Mouse (Mus musculus) liver, adult (tissue): Measurements from ENCODE around the gene Ankrd61.

Experiments
- GATA4 ChIP-seq: IDR thresholded peaks from 2 replicates; pipeline ENCODE4 v1.6.1; 2014; ENCODE audit warnings: mild to moderate bottlenecking, low read length; ENCODE audit not compliant: insufficient replicate concordance

Ankrd61 gene

DNA sequence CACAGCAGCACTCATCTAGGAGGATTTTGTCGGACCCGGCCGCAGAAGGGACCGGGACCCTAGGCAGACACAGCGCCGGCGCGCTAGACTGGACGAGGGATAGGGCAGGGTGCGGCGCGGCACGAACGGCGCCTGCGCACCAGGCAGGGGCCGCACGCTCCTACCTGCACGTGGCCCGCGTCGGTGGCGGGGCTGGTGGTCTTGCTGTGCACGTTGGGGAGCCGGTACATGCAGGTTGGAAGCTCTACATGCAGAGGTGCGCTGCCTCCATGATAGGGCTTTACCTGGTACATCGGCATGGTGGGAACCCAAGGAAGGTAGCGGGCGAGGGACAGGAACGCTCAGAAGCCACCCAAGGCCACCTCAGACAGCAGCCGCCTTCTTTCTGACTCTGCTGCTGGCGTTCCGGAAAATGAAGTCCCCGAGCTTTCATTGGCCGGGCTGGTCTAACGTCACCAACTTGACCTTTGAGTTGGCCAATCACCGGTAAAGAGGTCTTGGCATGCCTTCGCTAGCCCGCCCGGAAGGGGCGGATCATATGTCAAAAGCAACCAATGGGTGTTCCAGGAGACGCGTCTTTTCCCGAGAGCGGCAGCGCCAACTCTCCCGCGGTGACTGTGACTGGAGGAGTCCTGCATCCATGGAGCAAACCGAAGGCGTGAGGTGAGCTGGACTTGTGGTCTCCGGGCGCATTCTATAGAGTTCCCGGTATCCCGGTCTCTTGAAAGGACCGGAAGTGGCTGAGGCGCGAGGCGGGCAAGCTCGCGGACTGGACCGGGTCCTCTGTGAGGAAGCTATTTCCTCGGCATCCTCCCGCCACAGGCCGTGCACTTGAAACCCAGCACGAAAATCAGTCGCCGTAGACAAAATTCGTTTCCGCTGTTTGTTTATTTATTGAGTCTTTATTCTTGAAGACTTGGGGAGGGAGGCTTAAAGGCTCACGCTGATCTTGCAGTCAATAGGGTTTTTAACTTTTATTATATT, 12.2 kb upstream of the Ankrd61 start, which contains the start of the genes Aimp2 and Pms2:
Gene Aimp2 (minus strand): TSS at position 431 of the 984 bp plus-strand sequence.
Gene Pms2 (plus strand): TSS at position 548 of the 984 bp plus-strand sequence.
- no peak for TF ChIP-seq GATA4

DNA sequence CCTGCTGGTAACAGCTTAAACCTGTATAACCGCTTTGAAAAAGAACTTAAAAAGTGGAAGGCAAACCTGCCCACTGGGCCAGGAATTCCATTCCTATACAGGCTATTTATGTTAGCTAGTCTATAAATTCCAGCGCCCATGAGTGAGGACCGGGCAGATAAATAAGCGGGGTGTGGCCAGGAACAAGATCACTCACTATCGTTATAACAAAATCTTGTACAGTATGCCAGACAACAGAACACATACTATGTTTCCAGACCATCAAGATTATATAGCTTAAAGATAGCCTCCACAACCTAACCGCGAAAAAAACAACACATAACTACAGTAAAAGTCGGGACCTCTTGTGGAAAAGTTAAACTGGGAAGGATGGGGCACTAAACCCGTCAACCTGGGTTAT, 11.4 kb upstream of the Ankrd61 start:
- TF ChIP-seq GATA4, result no peak

DNA sequence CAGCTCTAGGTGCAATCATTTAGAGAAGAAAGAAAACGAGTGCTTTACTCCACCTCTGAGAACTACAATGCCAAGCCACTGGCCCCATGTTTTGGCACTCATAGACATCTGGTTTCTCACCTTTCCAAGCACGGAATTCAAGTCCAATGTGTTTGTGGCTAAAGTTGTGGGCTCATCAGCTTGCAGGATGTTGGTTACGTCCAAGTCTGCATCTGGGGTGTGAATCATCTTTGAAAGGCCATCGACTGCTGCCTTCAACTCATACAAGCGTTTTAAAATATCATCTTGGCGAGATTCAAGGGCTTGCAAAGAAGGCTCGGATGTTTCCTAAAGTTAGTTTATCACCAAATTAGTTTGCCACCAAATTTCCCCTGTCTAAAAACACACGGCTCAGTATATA, 8.9 kb upstream of the Ankrd61 start:
- no peak for TF ChIP-seq GATA4

DNA sequence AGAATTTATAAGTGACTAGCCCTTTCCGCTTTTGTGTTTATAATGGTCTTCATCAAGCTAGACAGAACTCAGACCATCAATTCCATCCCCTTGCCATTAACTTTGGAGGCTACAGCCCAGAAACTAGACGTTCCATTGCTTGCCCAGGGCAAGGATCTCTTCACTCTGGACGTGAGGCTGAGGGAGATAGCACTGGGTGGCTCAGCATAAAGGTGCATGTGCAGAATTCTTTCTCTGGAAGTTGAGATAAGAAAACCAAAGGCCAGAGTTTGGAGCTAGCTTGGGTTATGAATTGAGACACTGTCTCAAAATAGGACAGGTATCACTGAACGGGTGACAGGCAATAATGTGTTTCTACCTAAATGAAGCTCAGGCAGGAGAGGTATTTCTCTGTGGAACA, 6.3 kb upstream of the Ankrd61 start:
- TF ChIP-seq GATA4, result no peak

DNA sequence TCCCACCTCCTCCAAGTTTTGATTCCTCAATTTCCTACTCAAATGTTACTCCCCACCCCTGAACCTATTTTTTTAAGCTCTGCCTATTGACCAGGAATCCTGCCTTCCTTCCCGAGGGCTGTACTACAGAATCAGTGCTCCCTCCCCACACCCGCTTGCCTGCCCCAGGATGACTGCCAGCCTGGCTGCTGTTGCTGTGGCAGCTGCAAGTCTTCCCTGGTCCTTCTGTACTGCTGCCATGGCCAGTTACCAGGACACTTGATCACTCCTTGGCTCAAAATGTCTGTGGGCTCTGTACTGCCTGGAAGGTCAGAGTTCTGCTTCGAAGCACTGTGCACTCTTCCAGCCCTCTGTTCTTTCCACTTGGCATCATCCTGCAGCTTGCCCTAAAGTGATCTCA, 4.6 kb upstream of the Ankrd61 start:
- no peak for TF ChIP-seq GATA4

DNA sequence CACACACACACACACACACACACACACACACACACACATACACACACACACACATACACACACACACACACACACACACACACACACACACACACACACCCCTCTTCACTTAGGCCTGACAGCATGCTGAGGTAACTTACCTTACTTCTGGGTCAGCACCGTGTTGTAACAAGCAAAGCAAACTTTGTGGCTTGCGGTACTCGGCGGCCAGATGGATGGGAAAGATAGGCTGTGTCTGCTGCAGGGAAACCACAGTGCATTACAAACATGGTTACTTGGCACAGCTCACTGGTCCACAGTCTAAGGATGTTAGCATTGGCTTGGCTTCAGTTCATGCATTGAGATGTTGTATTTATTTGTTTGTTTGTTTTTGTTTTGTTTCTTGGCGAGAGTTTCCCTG, 4.1 kb downstream of the Ankrd61 start:
- no peak for TF ChIP-seq GATA4

DNA sequence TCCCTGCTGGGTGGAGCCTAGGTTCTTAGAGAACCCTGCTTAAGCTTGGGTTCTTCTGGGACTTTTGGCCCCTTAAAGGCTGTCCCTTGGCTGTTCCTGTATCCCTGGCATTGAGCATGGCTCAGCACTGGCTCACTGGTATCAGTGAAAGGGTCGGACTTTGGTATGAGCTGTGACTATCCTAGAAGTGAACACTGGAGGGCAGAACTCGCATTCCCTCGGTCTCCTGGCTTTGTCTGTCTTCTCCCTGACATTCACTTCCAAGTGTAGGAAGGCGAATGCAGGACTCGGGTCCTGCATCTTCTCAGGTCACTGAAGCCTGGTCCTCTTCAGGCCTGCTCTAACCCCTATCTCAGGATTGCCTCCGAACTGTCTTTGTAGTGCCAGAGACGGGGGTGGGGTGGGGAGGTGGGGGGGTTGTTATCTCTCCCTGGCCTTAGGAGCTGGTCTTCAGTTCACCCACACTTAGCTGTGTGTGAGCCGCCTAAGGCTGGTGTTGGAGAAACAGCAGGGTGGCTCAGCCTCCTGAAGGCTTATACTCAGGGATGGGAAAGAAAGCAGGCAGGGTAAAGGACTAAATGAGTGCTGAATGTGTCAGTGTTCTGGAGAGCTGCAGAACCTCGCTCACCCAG, 5.1 kb downstream of the Ankrd61 start:
- no peak for TF ChIP-seq GATA4

DNA sequence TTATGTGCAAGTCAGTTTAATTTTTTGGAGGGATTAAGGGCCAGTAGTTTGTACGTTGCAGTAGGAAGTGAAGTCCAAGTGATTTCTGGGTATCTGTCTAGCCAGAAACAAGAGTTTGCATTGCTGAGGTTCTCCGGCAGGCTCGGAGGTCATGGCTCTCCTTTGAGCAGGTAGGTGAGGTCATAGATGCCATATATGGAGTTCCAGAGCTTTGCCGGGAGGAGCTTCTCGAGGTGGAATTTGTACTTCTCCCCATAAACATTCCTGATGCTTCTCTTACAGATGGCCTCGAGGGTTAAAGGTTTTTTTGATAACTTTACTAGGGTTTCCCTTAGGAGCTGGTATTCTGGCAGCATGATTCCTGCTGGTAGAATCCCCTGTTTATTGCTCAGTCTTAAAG, 6.7 kb downstream of the Ankrd61 start:
- TF ChIP-seq GATA4, result no peak

DNA sequence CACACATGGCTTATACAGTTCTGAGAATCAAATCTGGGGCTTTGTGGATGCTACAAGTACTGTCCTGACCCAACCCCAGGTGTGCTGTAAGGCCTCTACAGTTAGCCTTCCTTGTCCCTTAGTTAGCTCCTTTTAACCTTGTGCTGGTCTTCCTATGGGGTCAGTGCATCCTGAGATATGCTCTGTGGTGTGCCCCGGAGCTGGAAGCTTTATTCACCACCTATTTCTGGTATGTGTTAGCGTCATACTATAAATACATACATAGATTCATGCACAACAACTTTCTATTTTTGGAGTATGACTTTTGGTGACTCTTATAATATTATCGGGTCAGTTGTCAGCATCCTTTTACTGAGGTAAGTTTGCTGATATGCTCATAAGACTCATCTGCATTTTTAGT, 12.2 kb downstream of the Ankrd61 start:
- no peak for TF ChIP-seq GATA4

DNA sequence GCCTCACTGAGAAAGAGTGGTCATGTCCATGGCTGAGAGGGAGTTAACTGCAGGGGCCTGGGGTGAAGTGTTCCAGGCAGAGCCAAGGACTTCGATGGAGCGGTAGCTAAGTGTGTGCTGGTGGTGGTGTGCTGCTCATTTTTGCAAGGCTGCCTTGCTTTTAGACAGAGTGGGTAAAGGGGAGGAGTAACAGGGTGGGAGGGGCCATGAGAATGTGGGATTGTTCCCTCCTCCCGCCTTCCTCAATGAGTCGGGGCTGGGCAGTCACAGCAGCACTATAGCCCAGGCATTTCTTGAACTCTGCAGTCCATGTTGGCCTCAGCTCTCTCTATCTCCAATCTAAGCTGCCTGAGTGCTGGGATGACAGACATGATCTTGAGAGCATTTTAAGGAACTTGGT, 22.9 kb downstream of the Ankrd61 start:
- no peak for TF ChIP-seq GATA4

DNA sequence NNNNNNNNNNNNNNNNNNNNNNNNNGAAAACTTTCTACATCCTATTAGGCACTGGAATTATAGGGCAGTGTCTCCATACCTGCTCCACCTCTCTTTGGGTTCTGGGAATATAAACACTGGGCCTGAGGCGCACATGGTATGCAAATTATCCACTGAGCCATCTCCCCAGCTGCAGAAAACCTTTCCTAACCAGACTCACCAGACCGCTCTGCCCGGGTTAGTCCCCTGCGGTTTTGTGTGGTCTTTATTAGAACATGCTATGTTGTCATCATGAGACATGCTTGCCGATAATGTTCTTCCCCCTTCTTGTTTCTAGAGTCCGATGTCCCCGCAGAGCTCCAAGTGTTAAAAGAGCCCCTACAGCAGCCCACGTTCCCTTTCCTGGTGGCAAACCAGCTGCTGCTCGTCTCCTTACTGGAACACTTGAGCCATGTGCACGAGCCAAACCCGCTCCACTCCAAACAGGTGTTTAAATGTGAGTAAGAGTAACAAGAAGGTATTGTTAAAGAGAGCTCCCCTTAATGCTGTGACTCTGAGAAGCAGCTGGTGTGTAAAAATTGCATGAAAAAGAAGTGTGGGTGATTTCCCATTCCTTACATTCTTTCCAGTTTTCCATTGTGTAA, 25.8 kb downstream of the Ankrd61 start:
- TF ChIP-seq GATA4, result no peak
